Mouse (Mus musculus) forebrain, embryonic 12.5 days (tissue): ENCODE results near the gene Bsn. TPM values are rescaled to one million over a fixed set of nuclear protein-coding genes. Genes with fewer than 3 reads are reported as not detected.
A peak's percentile ranks its signal among the peaks of the same experiment; 100 is the strongest.

Source experiments
- ATAC-seq: fragments of 200-750 bp; cut with Nextera tagmentation; 2 replicates; pipeline ENCODE4 v1.8.0; 2017; ENCODE audit warnings: moderate TSS enrichment; ENCODE audit not compliant: low FRiP score
- H3K27ac ChIP-seq: fragments of 300-500 bp; sonication (generic); 2 replicates; pipeline ENCODE4 v1.5.1; 2016; ENCODE audit warnings: mild to moderate bottlenecking
- H3K27me3 ChIP-seq: fragments of 300-500 bp; sonication (generic); 2 replicates; pipeline ENCODE4 v1.6.1; 2016; ENCODE audit warnings: mild to moderate bottlenecking
- H3K36me3 ChIP-seq: fragments of 300-500 bp; sonication (generic); replicated peaks from 2 replicates; pipeline ENCODE4 v1.6.1; 2016; ENCODE audit warnings: mild to moderate bottlenecking
- H3K4me1 ChIP-seq: fragments of 300-500 bp; sonication (generic); 2 replicates; pipeline ENCODE4 v1.6.1; 2016
- H3K4me2 ChIP-seq: fragments of 300-500 bp; sonication (generic); 2 replicates; pipeline ENCODE4 v1.6.1; 2016; ENCODE audit warnings: mild to moderate bottlenecking, moderate library complexity
- H3K4me3 ChIP-seq: fragments of 300-500 bp; sonication (generic); replicated peaks from 2 replicates; pipeline ENCODE4 v1.5.1; 2016; ENCODE audit warnings: mild to moderate bottlenecking
- H3K9ac ChIP-seq: fragments of 300-500 bp; sonication (generic); 2 replicates; pipeline ENCODE4 v1.6.1; 2016; ENCODE audit warnings: mild to moderate bottlenecking
- H3K9me3 ChIP-seq: fragments of 300-500 bp; sonication (generic); 2 replicates; pipeline ENCODE4 v1.6.1; 2016
- WGBS: fragments of 180-500 bp; shearing (Covaris S2); methylation state at CpG from one replicate; pipeline ENCODE4 v1.1.7; 2016; 5-methylcytosine and 5-hydroxymethylcytosine counted together
- polyA plus RNA-seq: library from polyadenylated mRNA; unstranded; fragments of >200 nt; fragmentation: Nextera tagmentation; extraction: Ambion mirVana; gene quantifications from 2 replicates; pipeline ENCODE4 v1.2.1, GENCODE M21; 2016

Bsn gene
- polyA plus RNA-seq, 1 experiment from 2014 or later, result 3.6 TPM

GRCm38 (mm10) chr9:108054331-108055040, 135.7 kb downstream of the Bsn start:
- Histone ChIP-seq H3K9me3 (no peaks in the 10 kb centered on the region), H3K27me3 (no peaks in the 10 kb centered on the region), H3K4me2 (no peak overlapping the region), H3K27ac (no peak overlapping the region), H3K36me3 (peaks cover 80% of the 10 kb centered on the region), H3K9ac (no peak overlapping the region), H3K4me3 (no peak overlapping the region), H3K4me1 (peaks cover 22% of the 10 kb centered on the region)
- no peak for ATAC-seq
- 91% methylated on average over 22 of the region's 22 CpGs for WGBS

GRCm38 (mm10) chr9:108053665-108054225, 136.4 kb downstream of the Bsn start:
- Histone ChIP-seq H3K9me3 (no peaks in the 10 kb centered on the region), H3K4me2 (no peak overlapping the region), H3K27ac (no peak overlapping the region), H3K9ac (no peak overlapping the region; the same call in 1 of the 2 replicates), H3K4me1 (peaks cover 24% of the 10 kb centered on the region), H3K36me3 (peaks cover 73% of the 10 kb centered on the region), H3K4me3 (no peak overlapping the region), H3K27me3 (no peaks in the 10 kb centered on the region)
- 91% methylated on average over 15 of the region's 15 CpGs for WGBS
- ATAC-seq, result no peak

GRCm38 (mm10) chr9:108052885-108053664, 137.1 kb downstream of the Bsn start, which contains the start of gene Amigo3:
Gene Amigo3 (plus strand): TSS chr9:108053159.
- H3K27ac ChIP-seq, result no peak within 1 kb of the TSS
- peak within 1 kb of the TSS; percentile 41 for H3K4me2 ChIP-seq
- peak; percentile 34 for ATAC-seq
- WGBS, result 59% methylated on average over 20 of the region's 20 CpGs
- H3K4me3 ChIP-seq, result no peak within 1 kb of the TSS; the same call in 1 of the 2 replicates
- peaks cover 29% of the 10 kb centered on the region for H3K4me1 ChIP-seq
- H3K27me3 ChIP-seq, result no peaks in the 10 kb centered on the region
- peaks cover 66% of the 10 kb centered on the region for H3K36me3 ChIP-seq
- H3K9ac ChIP-seq, result peak within 1 kb of the TSS; percentile 36; the same call in 1 of the 2 replicates
- no peaks in the 10 kb centered on the region for H3K9me3 ChIP-seq

- Histone ChIP-seq H3K9me3 (no peaks in the 10 kb centered on the region), H3K4me3 (no peak overlapping the region), H3K36me3 (peaks cover 65% of the 10 kb centered on the region), H3K4me1 (peaks cover 35% of the 10 kb centered on the region), H3K27me3 (no peaks in the 10 kb centered on the region), H3K9ac (no peak overlapping the region), H3K4me2 (no peak overlapping the region), H3K27ac (no peak overlapping the region)
- 75% methylated on average over 7 of the region's 7 CpGs for WGBS
- no peak for ATAC-seq
These were observed 137.8 kb downstream of the Bsn start for GRCm38 (mm10) chr9:108052411-108052810.

- no peak overlapping the region for H3K27ac ChIP-seq
- H3K4me3 ChIP-seq, result no peak overlapping the region
- ATAC-seq, result no peak
- H3K36me3 ChIP-seq, result peaks cover 67% of the 10 kb centered on the region
- H3K9me3 ChIP-seq, result no peaks in the 10 kb centered on the region
- WGBS, result 87% methylated on average over 4 of the region's 4 CpGs
- no peak overlapping the region for H3K4me2 ChIP-seq
- H3K4me1 ChIP-seq, result peaks cover 35% of the 10 kb centered on the region
- no peak overlapping the region for H3K9ac ChIP-seq
- H3K27me3 ChIP-seq, result no peaks in the 10 kb centered on the region
These were observed 138.3 kb downstream of the Bsn start for GRCm38 (mm10) chr9:108051931-108052220.

- Histone ChIP-seq H3K27ac (no peak overlapping the region), H3K4me3 (no peak overlapping the region), H3K4me1 (peaks cover 35% of the 10 kb centered on the region), H3K27me3 (no peaks in the 10 kb centered on the region), H3K4me2 (no peak overlapping the region), H3K36me3 (peaks cover 67% of the 10 kb centered on the region), H3K9ac (no peak overlapping the region), H3K9me3 (no peaks in the 10 kb centered on the region)
- ATAC-seq, result no peak
- WGBS, result 95% methylated on average over 15 of the region's 15 CpGs
These were observed 138.8 kb downstream of the Bsn start for GRCm38 (mm10) chr9:108051184-108051930.

- ATAC-seq, result peak; percentile 5; the same call in 1 of the 2 replicates
- Histone ChIP-seq H3K9ac (peak overlapping the region; percentile 64), H3K27me3 (no peaks in the 10 kb centered on the region), H3K4me1 (peaks cover 35% of the 10 kb centered on the region), H3K9me3 (no peaks in the 10 kb centered on the region), H3K4me3 (peak overlapping the region; percentile 64), H3K27ac (peak overlapping the region; percentile 43; the same call in 1 of the 2 replicates), H3K36me3 (peaks cover 65% of the 10 kb centered on the region), H3K4me2 (peak overlapping the region; percentile 91)
- WGBS, result 46% methylated on average over 15 of the region's 15 CpGs
These were observed 140.5 kb downstream of the Bsn start for GRCm38 (mm10) chr9:108049561-108050251.

GRCm38 (mm10) chr9:108049016-108049455, 141.1 kb downstream of the Bsn start, which contains the start of gene Gmppb:
Gene Gmppb (plus strand): TSS chr9:108049242.
- H3K9ac ChIP-seq, result peak within 1 kb of the TSS; percentile 64
- peaks cover 62% of the 10 kb centered on the region for H3K36me3 ChIP-seq
- ATAC-seq, result peak; percentile 94
- H3K27ac ChIP-seq, result peak within 1 kb of the TSS; percentile 43; the same call in 1 of the 2 replicates
- no peaks in the 10 kb centered on the region for H3K9me3 ChIP-seq
- H3K27me3 ChIP-seq, result no peaks in the 10 kb centered on the region
- H3K4me3 ChIP-seq, result peak within 1 kb of the TSS; percentile 64
- peaks cover 35% of the 10 kb centered on the region for H3K4me1 ChIP-seq
- H3K4me2 ChIP-seq, result peak within 1 kb of the TSS; percentile 91
- WGBS, result under 1% methylated on average over 35 of the region's 39 CpGs

GRCm38 (mm10) chr9:108048566-108048955, 141.6 kb downstream of the Bsn start:
- H3K9me3 ChIP-seq, result no peaks in the 10 kb centered on the region
- ATAC-seq, result peak; percentile 50
- peak overlapping the region; percentile 91 for H3K4me2 ChIP-seq
- H3K4me3 ChIP-seq, result peak overlapping the region; percentile 64
- 1% methylated on average over 19 of the region's 19 CpGs for WGBS
- peak overlapping the region; percentile 64 for H3K9ac ChIP-seq
- H3K27me3 ChIP-seq, result no peaks in the 10 kb centered on the region
- H3K27ac ChIP-seq, result peak overlapping the region; percentile 42; the same call in 1 of the 2 replicates
- peaks cover 58% of the 10 kb centered on the region for H3K36me3 ChIP-seq
- H3K4me1 ChIP-seq, result peaks cover 35% of the 10 kb centered on the region

- no peak for ATAC-seq
- Histone ChIP-seq H3K9ac (peak overlapping the region; percentile 64), H3K4me2 (peak overlapping the region; percentile 91), H3K36me3 (peaks cover 63% of the 10 kb centered on the region), H3K27ac (0 out of 2 replicates have a peak overlapping the region, but pooled peaks have one; percentile 42), H3K4me1 (peaks cover 31% of the 10 kb centered on the region), H3K4me3 (peak overlapping the region; percentile 64), H3K27me3 (no peaks in the 10 kb centered on the region), H3K9me3 (no peaks in the 10 kb centered on the region)
- WGBS, result 58% methylated on average over 17 of the region's 17 CpGs
These were observed 142.3 kb downstream of the Bsn start for GRCm38 (mm10) chr9:108047601-108048565.
